ENCODE assay signal across 14 mouse cellular contexts in the genomic region with DNA sequence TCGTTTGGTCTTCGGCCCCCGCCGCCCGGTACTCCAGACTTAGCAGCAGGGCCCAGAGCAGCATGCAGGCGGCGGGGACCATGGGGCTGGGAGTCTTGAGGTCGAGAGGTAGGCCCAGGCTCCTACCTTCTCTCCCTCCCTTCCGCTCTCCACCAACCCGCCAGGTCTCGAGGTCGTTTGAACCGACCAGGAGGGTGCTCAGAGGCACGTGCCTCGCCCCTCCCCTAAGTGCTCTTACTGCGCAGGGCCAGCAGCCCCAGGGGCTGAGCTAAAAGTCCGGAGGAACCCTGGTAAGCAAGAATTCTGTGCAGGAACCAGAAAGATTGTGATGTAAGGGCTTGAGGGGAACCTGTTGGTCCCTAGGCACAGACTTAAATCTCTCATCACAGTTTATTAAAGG. TPM values are rescaled to one million over a fixed set of nuclear protein-coding genes. Genes with fewer than 3 reads are reported as not detected.
A peak's percentile ranks its signal among the peaks of the same experiment; 100 is the strongest.
DNase-seq lines count a peak whose midpoint lies in the region; ATAC-seq lines count a peak whose summit lies in the region.
"Had no signal": no experiment of that assay in that cellular context is flagged by ENCODE, and none has a peak within 500 bp of the region (broad histone marks: within the 10 kb centered on the region; RNA-seq: fewer than 3 reads in every experiment).

No protein-coding gene starts in this region.

- H3K27me3 ChIP-seq in heart, embryonic 16.5 days (ENCODE audit: control insufficient read depth, insufficient read depth, low read length), result no peaks in the 10 kb centered on the region
- H3K27me3 ChIP-seq in midbrain, embryonic 11.5 days (ENCODE audit: control insufficient read depth, insufficient read depth, low read length), result no peaks in the 10 kb centered on the region
- H3K27me3 ChIP-seq in midbrain, embryonic 13.5 days, result no peaks in the 10 kb centered on the region
- H3K27me3 ChIP-seq: forebrain, embryonic 15.5 days had no signal

- H3K4me2 ChIP-seq in heart, embryonic 16.5 days (ENCODE audit: low read depth, low read length), result peak overlapping the region; percentile 42
- no peak overlapping the region for H3K4me2 ChIP-seq in midbrain, embryonic 11.5 days
- no peak overlapping the region for H3K4me2 ChIP-seq in midbrain, embryonic 13.5 days (replicated peaks)
- H3K4me2 ChIP-seq: forebrain, embryonic 15.5 days had no signal

- peaks cover 11% of the 10 kb centered on the region for H3K36me3 ChIP-seq in heart, embryonic 16.5 days (ENCODE audit: control insufficient read depth, insufficient read depth)
- peaks cover 7% of the 10 kb centered on the region for H3K36me3 ChIP-seq in midbrain, embryonic 11.5 days (ENCODE audit: control insufficient read depth, insufficient read depth, low read length)
- peaks cover 38% of the 10 kb centered on the region for H3K36me3 ChIP-seq in midbrain, embryonic 13.5 days

- 31% methylated on average over 17 of the region's 17 CpGs for WGBS in heart, embryonic 16.5 days
- 33% methylated on average over 16 of the region's 17 CpGs for WGBS in midbrain, embryonic 11.5 days
- 35% methylated on average over 13 of the region's 17 CpGs for WGBS in midbrain, embryonic 13.5 days

- no peak for DNase-seq in heart, postnatal 14 days
- no peak for DNase-seq in midbrain, embryonic 11.5 days (ENCODE audit: low spot score, missing footprints)
- DNase-seq in induced T-regulatory cell, adult 2 months (ENCODE audit: low read depth), result peak; percentile 18
- DNase-seq in naive thymus-derived CD4-positive, alpha-beta T cell, adult 2 months (ENCODE audit: low read depth), result peak; percentile 14
- DNase-seq in right cerebral cortex, postnatal 14 days, result no peak
- no peak for DNase-seq in layer of hippocampus, adult 9-10 months (ENCODE audit: low spot score)
- DNase-seq: adrenal gland, postnatal 14 days; cerebellum, adult 8-10 months; kidney, adult 11 months had no signal

- no peak overlapping the region for H3K4me3 ChIP-seq in heart, embryonic 16.5 days (ENCODE audit: low read length)
- H3K4me3 ChIP-seq in midbrain, embryonic 11.5 days (ENCODE audit: low read depth, low read length), result no peak overlapping the region
- no peak overlapping the region for H3K4me3 ChIP-seq in midbrain, embryonic 13.5 days (replicated peaks)
- H3K4me3 ChIP-seq: forebrain, embryonic 15.5 days; myocyte had no signal

- H3K9me3 ChIP-seq in heart, embryonic 16.5 days (replicated peaks; ENCODE audit: control insufficient read depth, low read length), result no peaks in the 10 kb centered on the region
- no peaks in the 10 kb centered on the region for H3K9me3 ChIP-seq in midbrain, embryonic 11.5 days (ENCODE audit: control insufficient read depth, low read length)
- no peaks in the 10 kb centered on the region for H3K9me3 ChIP-seq in midbrain, embryonic 13.5 days
- H3K9me3 ChIP-seq: forebrain, embryonic 15.5 days; G1E had no signal

- peak overlapping the region; percentile 28 for H3K9ac ChIP-seq in heart, embryonic 16.5 days (ENCODE audit: low read length)
- peak overlapping the region; percentile 18 for H3K9ac ChIP-seq in midbrain, embryonic 11.5 days (ENCODE audit: low read length)
- H3K9ac ChIP-seq in midbrain, embryonic 13.5 days (replicated peaks), result no peak overlapping the region
- H3K9ac ChIP-seq: forebrain, embryonic 15.5 days had no signal

- intact Hi-C loops in heart, postnatal 14 days (cut with DNase I), result no loop called here

- peaks cover 9% of the 10 kb centered on the region for H3K4me1 ChIP-seq in heart, embryonic 16.5 days (ENCODE audit: control insufficient read depth, insufficient read depth, low read length)
- H3K4me1 ChIP-seq in midbrain, embryonic 11.5 days (ENCODE audit: control insufficient read depth, insufficient read depth, low read length), result 0 out of 2 replicates have a peak, but pooled peaks cover 2% of the 10 kb centered on the region
- H3K4me1 ChIP-seq in midbrain, embryonic 13.5 days (replicated peaks), result no peaks in the 10 kb centered on the region; the same call in 1 of the 2 replicates
- H3K4me1 ChIP-seq: forebrain, embryonic 15.5 days had no signal

- no peak overlapping the region for H3K27ac ChIP-seq in heart, embryonic 16.5 days (ENCODE audit: low read length)
- H3K27ac ChIP-seq in midbrain, embryonic 11.5 days (ENCODE audit: low read depth, low read length), result no peak overlapping the region
- H3K27ac ChIP-seq in midbrain, embryonic 13.5 days, result no peak overlapping the region
- H3K27ac ChIP-seq: forebrain, embryonic 15.5 days had no signal

- no peak for ATAC-seq in heart, embryonic 16.5 days (replicated peaks; ENCODE audit: extremely low read depth, insufficient read depth, low FRiP score)
- ATAC-seq in midbrain, embryonic 11.5 days (ENCODE audit: low FRiP score), result no peak; the same call in 1 of the 2 replicates
- no peak for ATAC-seq in midbrain, embryonic 13.5 days
- ATAC-seq: forebrain, embryonic 15.5 days had no signal

RNA-seq across cellular contexts. Expression of gene Gm128, which starts 0.5 kb away (rescaled TPM):
- 0.50 and 0.51 TPM in 2 replicates for polyA plus RNA-seq in heart, embryonic 16.5 days (2015; fragmentation: Nextera tagmentation; extraction: Ambion mirVana)
- not detected for total RNA-seq in heart, postnatal 14 days (2021)
- 0.18 and 0.48 TPM in 2 replicates for polyA plus RNA-seq in midbrain, embryonic 11.5 days (2014; fragmentation: Nextera tagmentation; extraction: Ambion mirVana)
- 0.23 and 0.26 TPM in 2 replicates for polyA plus RNA-seq in midbrain, embryonic 13.5 days (2015; fragmentation: Nextera tagmentation; extraction: Ambion mirVana)
- total RNA-seq: adrenal gland, postnatal 14 days; G1E had no signal
- polyA plus RNA-seq: G1E had no signal

RNA-seq across cellular contexts. Expression of gene Mllt11, which starts 8.9 kb away (rescaled TPM):
- 9.8 and 11.5 TPM in 2 replicates for polyA plus RNA-seq in heart, embryonic 16.5 days (2015; fragmentation: Nextera tagmentation; extraction: Ambion mirVana)
- 1 to 10 TPM; 6.7 to 7.8 TPM for total RNA-seq in heart, postnatal 14 days (2021)
- 124 and 144 TPM in 2 replicates for polyA plus RNA-seq in midbrain, embryonic 11.5 days (2014; fragmentation: Nextera tagmentation; extraction: Ambion mirVana)
- 253 and 276 TPM in 2 replicates for polyA plus RNA-seq in midbrain, embryonic 13.5 days (2015; fragmentation: Nextera tagmentation; extraction: Ambion mirVana)

RNA-seq across cellular contexts. Expression of gene Bnipl, which starts 10.1 kb away (rescaled TPM):
- 0.22 and 0.37 TPM in 2 replicates for polyA plus RNA-seq in heart, embryonic 16.5 days (2015; fragmentation: Nextera tagmentation; extraction: Ambion mirVana)
- total RNA-seq in heart, postnatal 14 days (2021), result under 1 TPM in 1 of 2 experiments, not detected in 1; 0.32 TPM
- polyA plus RNA-seq in midbrain, embryonic 11.5 days (2014; fragmentation: Nextera tagmentation; extraction: Ambion mirVana), result 0.20 TPM in 1 of 2 replicates, not detected in the other
- 0.17 TPM in 1 of 2 replicates, not detected in the other for polyA plus RNA-seq in midbrain, embryonic 13.5 days (2015; fragmentation: Nextera tagmentation; extraction: Ambion mirVana)
- total RNA-seq: G1E had no signal
- polyA plus RNA-seq: forebrain, embryonic 15.5 days had no signal

RNA-seq across cellular contexts. Expression of gene Cdc42se1, which starts 12.4 kb away (rescaled TPM):
- 57.8 and 59.3 TPM in 2 replicates for polyA plus RNA-seq in heart, embryonic 16.5 days (2015; fragmentation: Nextera tagmentation; extraction: Ambion mirVana)
- total RNA-seq in heart, postnatal 14 days (2021), result 10 to 100 TPM; 31.9 to 33.6 TPM
- polyA plus RNA-seq in midbrain, embryonic 11.5 days (2014; fragmentation: Nextera tagmentation; extraction: Ambion mirVana), result 105 and 106 TPM in 2 replicates
- polyA plus RNA-seq in midbrain, embryonic 13.5 days (2015; fragmentation: Nextera tagmentation; extraction: Ambion mirVana), result 66.8 and 68.4 TPM in 2 replicates

RNA-seq across cellular contexts. Expression of gene Gabpb2, which starts 23.2 kb away (rescaled TPM):
- 6.3 and 6.6 TPM in 2 replicates for polyA plus RNA-seq in heart, embryonic 16.5 days (2015; fragmentation: Nextera tagmentation; extraction: Ambion mirVana)
- 10 to 100 TPM; 14.9 to 15.0 TPM for total RNA-seq in heart, postnatal 14 days (2021)
- 6.0 and 6.9 TPM in 2 replicates for polyA plus RNA-seq in midbrain, embryonic 11.5 days (2014; fragmentation: Nextera tagmentation; extraction: Ambion mirVana)
- polyA plus RNA-seq in midbrain, embryonic 13.5 days (2015; fragmentation: Nextera tagmentation; extraction: Ambion mirVana), result 5.5 and 5.7 TPM in 2 replicates

Comparison
In these comparisons a context has a peak if more than half of its experiments do, and no peak if none do; other contexts are left out.
1. DNase-seq: peak in induced T-regulatory cell, adult 2 months (single experiment) and naive thymus-derived CD4-positive, alpha-beta T cell, adult 2 months (single experiment); none in heart, postnatal 14 days (0 of 2), midbrain, embryonic 11.5 days (single experiment), right cerebral cortex, postnatal 14 days (single experiment) and layer of hippocampus, adult 9-10 months (single experiment).